Mouse (Mus musculus): ENCODE data around the gene Gc. TPM values are rescaled to one million over a fixed set of nuclear protein-coding genes. Genes with fewer than 3 reads are reported as not detected.

Gene Gc
- total RNA-seq, 1 experiment from 2014 or later = 519 TPM

Other genes starting within 250 kb of the Gc start
- not detected in 2 replicates for gene Npffr2, start 69.5 kb upstream of the Gc start, total RNA-seq (2021)